14 mouse cellular contexts compared by ENCODE assay signal in the genomic region with DNA sequence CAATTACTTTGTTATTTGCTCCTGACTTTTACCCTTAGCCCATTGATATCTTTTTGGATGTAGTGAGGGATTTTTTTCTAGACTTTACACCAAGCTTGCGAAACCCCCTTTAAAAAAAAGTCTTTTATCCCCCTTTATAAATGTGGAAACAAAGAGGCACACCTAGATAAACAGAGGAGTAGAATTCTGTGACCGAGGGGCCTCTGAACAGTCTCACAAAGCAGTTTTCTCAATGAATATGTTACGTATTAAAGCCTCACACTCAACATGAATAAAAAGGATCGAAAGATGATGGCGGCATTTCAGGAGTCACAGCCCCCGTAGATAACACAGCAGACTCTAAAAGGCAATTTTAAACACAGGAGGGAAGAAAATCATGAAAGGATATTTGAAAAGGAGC.
"Had no signal": no experiment of that assay in that cellular context is flagged by ENCODE, and none has a peak within 500 bp of the region (broad histone marks: within the 10 kb centered on the region; RNA-seq: fewer than 3 reads in every experiment).

No protein-coding gene starts in this region.

- H3K4me2 ChIP-seq: liver, embryonic 11.5 days; liver, embryonic 15.5 days; midbrain, embryonic 13.5 days; neural tube, embryonic 12.5 days had no signal

- H3K4me1 ChIP-seq: limb, embryonic 10.5 days; liver, embryonic 15.5 days; midbrain, embryonic 13.5 days; neural tube, embryonic 12.5 days had no signal

- H3K9ac ChIP-seq: liver, embryonic 15.5 days; midbrain, embryonic 13.5 days; neural tube, embryonic 12.5 days had no signal

- ATAC-seq: lung, postnatal 0 days; midbrain, embryonic 13.5 days had no signal

- H3K36me3 ChIP-seq: limb, embryonic 10.5 days; liver, embryonic 15.5 days; midbrain, embryonic 13.5 days; neural tube, embryonic 12.5 days had no signal

- H3K27ac ChIP-seq: left cerebral cortex, adult 2 months; limb, embryonic 10.5 days; liver, embryonic 15.5 days; midbrain, embryonic 13.5 days; neural tube, embryonic 12.5 days had no signal

- H3K27me3 ChIP-seq: liver, embryonic 15.5 days; midbrain, embryonic 13.5 days; neural tube, embryonic 12.5 days had no signal

- H3K9me3 ChIP-seq: limb, embryonic 10.5 days; liver, embryonic 15.5 days; midbrain, embryonic 13.5 days had no signal

- H3K4me3 ChIP-seq: left cerebral cortex, adult 2 months; limb, embryonic 10.5 days; liver, embryonic 15.5 days; midbrain, embryonic 13.5 days; neural tube, embryonic 12.5 days had no signal

- DNase-seq: kidney, adult 18-20 months; kidney, postnatal 25 days; lung, postnatal 36 days; right cerebral cortex, postnatal 4 days; spleen, adult 18-20 months; thymus, adult 2 months; thymus, postnatal 25 days had no signal
